Mouse (Mus musculus) heart, embryonic 10.5 days (tissue): ENCODE measurements around the gene Ntsr1. TPM values are rescaled to one million over a fixed set of nuclear protein-coding genes. Genes with fewer than 3 reads are reported as not detected.
A peak's percentile ranks its signal among the peaks of the same experiment; 100 is the strongest.

ENCODE experiments used
- DNase-seq: peaks from one replicate; pipeline ENCODE4 v3.0.0-alpha.2; 2017; ENCODE audit warnings: low spot score
- H3K27ac ChIP-seq: fragments of 300-500 bp; sonication (generic); 2 replicates; pipeline ENCODE4 v1.5.1; 2016; ENCODE audit warnings: mild to moderate bottlenecking
- H3K27me3 ChIP-seq: fragments of 300-500 bp; sonication (generic); 2 replicates; pipeline ENCODE4 v1.6.1; 2016; ENCODE audit warnings: mild to moderate bottlenecking; ENCODE audit not compliant: poor library complexity, insufficient read depth, severe bottlenecking
- H3K36me3 ChIP-seq: fragments of 300-500 bp; sonication (generic); 2 replicates; pipeline ENCODE4 v1.6.1; 2016; ENCODE audit warnings: mild to moderate bottlenecking, moderate library complexity
- H3K4me1 ChIP-seq: fragments of 300-500 bp; sonication (generic); 2 replicates; pipeline ENCODE4 v1.6.1; 2016; ENCODE audit warnings: mild to moderate bottlenecking
- H3K4me3 ChIP-seq: fragments of 300-500 bp; sonication (generic); 2 replicates; pipeline ENCODE4 v1.5.1; 2016; ENCODE audit warnings: mild to moderate bottlenecking, moderate library complexity
- H3K9me3 ChIP-seq: fragments of 300-500 bp; sonication (generic); 2 replicates; pipeline ENCODE4 v1.6.1; 2016; ENCODE audit warnings: mild to moderate bottlenecking, moderate library complexity
- WGBS: fragments of 180-500 bp; shearing (Covaris S2); methylation state at CpG from one replicate; pipeline ENCODE4 v1.1.7; 2016; 5-methylcytosine and 5-hydroxymethylcytosine counted together
- polyA plus RNA-seq: library from polyadenylated mRNA; unstranded; fragments of >200 nt; fragmentation: Nextera tagmentation; extraction: Ambion mirVana; gene quantifications from 2 replicates; pipeline ENCODE4 v1.2.1, GENCODE M21; 2016

Gene Ntsr1
- polyA plus RNA-seq, 1 experiment from 2014 or later = 0.26 TPM

- Histone ChIP-seq H3K27ac (0 out of 2 replicates have a peak overlapping the region, but pooled peaks have one; percentile 16), H3K27me3 (peaks cover 17% of the 10 kb centered on the region; the same call in 1 of the 2 replicates), H3K36me3 (no peaks in the 10 kb centered on the region), H3K9me3 (no peaks in the 10 kb centered on the region), H3K4me3 (no peak overlapping the region), H3K4me1 (peaks cover 5% of the 10 kb centered on the region)
- 44% methylated on average over 8 of the region's 8 CpGs for WGBS
- DNase-seq = no peak
Measured at GRCm38 (mm10) chr2:180547384-180548106, 47.8 kb downstream of the Ntsr1 start.

GRCm38 (mm10) chr2:180552340-180552739, 52.6 kb downstream of the Ntsr1 start:
- H3K9me3 ChIP-seq = no peaks in the 10 kb centered on the region
- DNase-seq = no peak
- H3K36me3 ChIP-seq = no peaks in the 10 kb centered on the region
- H3K4me3 ChIP-seq = no peak overlapping the region
- H3K4me1 ChIP-seq = peaks cover 8% of the 10 kb centered on the region
- WGBS = 70% methylated on average over 3 of the region's 3 CpGs
- no peak overlapping the region for H3K27ac ChIP-seq
- peaks cover 6% of the 10 kb centered on the region; the same call in 1 of the 2 replicates for H3K27me3 ChIP-seq

GRCm38 (mm10) chr2:180555219-180555618, 55.4 kb downstream of the Ntsr1 start:
- no peak for DNase-seq

DNA sequence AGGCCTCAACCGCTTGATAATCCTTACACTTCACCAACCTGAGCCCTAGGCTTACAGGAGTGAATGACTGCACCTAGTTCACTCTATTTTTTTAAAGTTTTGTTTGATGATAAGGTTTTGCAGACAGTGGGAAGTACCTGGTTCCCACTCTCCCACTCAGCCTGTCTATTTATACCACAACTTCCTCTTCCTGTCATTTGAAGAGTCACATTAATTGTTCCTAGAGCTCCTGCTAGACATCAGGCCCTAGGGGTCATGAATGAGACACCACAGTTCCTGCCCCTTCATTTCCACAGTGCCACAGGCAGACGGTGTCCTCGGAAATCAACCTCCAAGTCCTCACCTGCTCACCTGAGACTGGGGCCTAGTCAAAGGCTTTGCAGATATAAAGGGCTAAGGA, 56.7 kb downstream of the Ntsr1 start:
- no peak for DNase-seq
- H3K27me3 ChIP-seq = peaks cover 5% of the 10 kb centered on the region; the same call in 1 of the 2 replicates
- H3K9me3 ChIP-seq = no peaks in the 10 kb centered on the region
- no peak overlapping the region for H3K4me3 ChIP-seq
- H3K4me1 ChIP-seq = peaks cover 4% of the 10 kb centered on the region; the same call in 1 of the 2 replicates
- H3K27ac ChIP-seq = no peak overlapping the region
- 68% methylated on average over 3 of the region's 3 CpGs for WGBS
- no peaks in the 10 kb centered on the region for H3K36me3 ChIP-seq

More at GRCm38 (mm10) chr2:180555219-180555618, 55.4 kb downstream of the Ntsr1 start:
- H3K4me3 ChIP-seq = no peak overlapping the region
- H3K36me3 ChIP-seq = no peaks in the 10 kb centered on the region
- peaks cover 6% of the 10 kb centered on the region; the same call in 1 of the 2 replicates for H3K27me3 ChIP-seq
- peaks cover 4% of the 10 kb centered on the region; the same call in 1 of the 2 replicates for H3K4me1 ChIP-seq
- no peak overlapping the region for H3K27ac ChIP-seq
- no peaks in the 10 kb centered on the region for H3K9me3 ChIP-seq
- 52% methylated on average over 3 of the region's 3 CpGs for WGBS

GRCm38 (mm10) chr2:180560245-180560644, 60.5 kb downstream of the Ntsr1 start:
- Histone ChIP-seq H3K27me3 (peaks cover 23% of the 10 kb centered on the region; the same call in 1 of the 2 replicates), H3K4me3 (no peak overlapping the region), H3K4me1 (peaks cover 4% of the 10 kb centered on the region; the same call in 1 of the 2 replicates), H3K27ac (no peak overlapping the region), H3K9me3 (no peaks in the 10 kb centered on the region), H3K36me3 (no peaks in the 10 kb centered on the region)
- 51% methylated on average over 5 of the region's 5 CpGs for WGBS
- no peak for DNase-seq

DNA sequence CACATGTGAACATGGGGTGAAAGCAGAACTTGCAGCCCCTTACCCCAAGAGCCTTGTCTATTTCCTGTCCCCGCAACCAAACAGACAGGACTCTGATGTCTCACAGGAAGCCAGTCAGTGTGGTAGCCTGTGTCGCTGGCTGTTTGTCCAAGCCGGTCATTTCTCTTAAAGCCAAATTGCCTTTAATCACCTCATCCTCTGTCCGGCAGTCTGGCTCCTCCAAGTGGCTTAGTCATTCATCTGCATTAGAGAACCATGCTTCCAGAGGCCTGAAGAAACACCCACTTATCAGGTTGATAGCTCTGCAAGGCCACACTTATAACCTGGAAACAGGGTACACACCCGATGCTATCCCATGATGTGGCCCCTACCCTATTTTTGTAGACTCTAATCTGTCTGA, 62.4 kb downstream of the Ntsr1 start:
- WGBS = 45% methylated on average over 5 of the region's 5 CpGs
- no peak for DNase-seq
- H3K36me3 ChIP-seq = no peaks in the 10 kb centered on the region

GRCm38 (mm10) chr2:180563296-180563695, 63.5 kb downstream of the Ntsr1 start:
- Histone ChIP-seq H3K27ac (no peak overlapping the region), H3K4me1 (no peaks in the 10 kb centered on the region), H3K9me3 (no peaks in the 10 kb centered on the region), H3K36me3 (no peaks in the 10 kb centered on the region), H3K27me3 (peaks cover 23% of the 10 kb centered on the region; the same call in 1 of the 2 replicates), H3K4me3 (no peak overlapping the region)
- WGBS = 61% methylated on average over 6 of the region's 6 CpGs
- no peak for DNase-seq

More for the DNA sequence above, 62.4 kb downstream of the Ntsr1 start:
- Histone ChIP-seq H3K4me1 (no peaks in the 10 kb centered on the region), H3K27me3 (peaks cover 23% of the 10 kb centered on the region; the same call in 1 of the 2 replicates), H3K4me3 (no peak overlapping the region), H3K9me3 (no peaks in the 10 kb centered on the region), H3K27ac (no peak overlapping the region)

GRCm38 (mm10) chr2:180563841-180564240, 64.1 kb downstream of the Ntsr1 start:
- Histone ChIP-seq H3K4me3 (no peak overlapping the region), H3K36me3 (no peaks in the 10 kb centered on the region), H3K4me1 (peaks cover 1% of the 10 kb centered on the region; the same call in 1 of the 2 replicates), H3K9me3 (no peaks in the 10 kb centered on the region), H3K27ac (no peak overlapping the region), H3K27me3 (peaks cover 23% of the 10 kb centered on the region; the same call in 1 of the 2 replicates)
- WGBS = 45% methylated on average over 5 of the region's 5 CpGs
- no peak for DNase-seq

- no peak overlapping the region for H3K27ac ChIP-seq
- 34% methylated on average over 13 of the region's 13 CpGs for WGBS
- H3K36me3 ChIP-seq = no peaks in the 10 kb centered on the region
- peaks cover 28% of the 10 kb centered on the region for H3K27me3 ChIP-seq
- no peak overlapping the region for H3K4me3 ChIP-seq
- peaks cover 11% of the 10 kb centered on the region; the same call in 1 of the 2 replicates for H3K4me1 ChIP-seq
- no peak for DNase-seq
- H3K9me3 ChIP-seq = no peaks in the 10 kb centered on the region
Measured at GRCm38 (mm10) chr2:180566240-180566913, 66.6 kb downstream of the Ntsr1 start.

GRCm38 (mm10) chr2:180569028-180569643, 69.4 kb downstream of the Ntsr1 start:
- Histone ChIP-seq H3K27ac (no peak overlapping the region), H3K9me3 (no peaks in the 10 kb centered on the region), H3K4me3 (no peak overlapping the region), H3K36me3 (no peaks in the 10 kb centered on the region), H3K4me1 (peaks cover 11% of the 10 kb centered on the region; the same call in 1 of the 2 replicates), H3K27me3 (peaks cover 15% of the 10 kb centered on the region)
- 54% methylated on average over 3 of the region's 3 CpGs for WGBS
- no peak for DNase-seq

- H3K36me3 ChIP-seq = no peaks in the 10 kb centered on the region
- H3K27ac ChIP-seq = no peak overlapping the region
- H3K9me3 ChIP-seq = no peaks in the 10 kb centered on the region
- no peaks in the 10 kb centered on the region for H3K4me1 ChIP-seq
- peaks cover 16% of the 10 kb centered on the region; the same call in 1 of the 2 replicates for H3K27me3 ChIP-seq
- H3K4me3 ChIP-seq = no peak overlapping the region
- DNase-seq = no peak
- 53% methylated on average over 4 of the region's 4 CpGs for WGBS
Measured at GRCm38 (mm10) chr2:180576482-180576881, 76.7 kb downstream of the Ntsr1 start.

DNA sequence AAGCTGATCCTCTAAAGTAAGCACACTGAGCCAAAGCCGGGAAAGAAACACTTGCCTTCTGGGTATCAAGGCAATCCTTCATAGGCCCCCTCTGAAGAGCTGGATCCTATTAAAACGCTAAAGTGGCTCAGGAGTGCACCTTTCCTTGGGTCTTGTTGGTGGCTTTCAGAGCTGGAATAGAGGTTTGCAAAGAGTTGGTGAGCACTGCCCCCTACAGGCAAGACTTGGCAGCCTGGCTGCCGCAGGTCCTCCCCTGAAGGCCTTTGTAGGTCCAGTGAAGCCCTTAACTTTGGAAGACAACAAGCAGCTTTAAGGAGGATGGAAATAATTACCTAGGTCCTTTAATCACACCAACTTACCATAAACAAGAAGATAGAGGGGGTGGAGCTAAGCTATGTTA, 78.9 kb downstream of the Ntsr1 start:
- H3K27ac ChIP-seq = no peak overlapping the region
- no peak overlapping the region for H3K4me3 ChIP-seq
- H3K9me3 ChIP-seq = no peaks in the 10 kb centered on the region
- DNase-seq = no peak
- whole genome bisulfite sequencing = 11% methylated on average over 3 of the region's 3 CpGs
- no peaks in the 10 kb centered on the region for H3K36me3 ChIP-seq
- H3K27me3 ChIP-seq = peaks cover 12% of the 10 kb centered on the region; the same call in 1 of the 2 replicates
- peaks cover 10% of the 10 kb centered on the region for H3K4me1 ChIP-seq
